Mouse (Mus musculus): Measurements from ENCODE around the gene Ube2v1.
A peak's percentile ranks its signal among the peaks of the same experiment; 100 is the strongest.

- TF ChIP-seq POLR2A (IDR thresholded peaks at IDR 0.05; ENCODE audit: low read depth, low read length) (no peak), CTCF (IDR thresholded peaks at IDR 0.05; ENCODE audit: extremely low read depth, insufficient read length, insufficient replicate concordance, low read depth, low read length) (peak; percentile 53; the same call in 1 of the 2 replicates)
Observed at GRCm38 (mm10) chr2:167678600-167678999, 46.7 kb upstream of the Ube2v1 start.
